Mouse (Mus musculus): ENCODE results near the gene Arhgap33. TPM values are rescaled to one million over a fixed set of nuclear protein-coding genes. Genes with fewer than 3 reads are reported as not detected.
"Not testable (repeated sequence)": the region's sequence is repeated elsewhere in the genome, so short reads cannot be mapped to it uniquely, and the experiment has no call there.

Gene Arhgap33
- polyA plus RNA-seq, 1 experiment, result 184 TPM

DNA sequence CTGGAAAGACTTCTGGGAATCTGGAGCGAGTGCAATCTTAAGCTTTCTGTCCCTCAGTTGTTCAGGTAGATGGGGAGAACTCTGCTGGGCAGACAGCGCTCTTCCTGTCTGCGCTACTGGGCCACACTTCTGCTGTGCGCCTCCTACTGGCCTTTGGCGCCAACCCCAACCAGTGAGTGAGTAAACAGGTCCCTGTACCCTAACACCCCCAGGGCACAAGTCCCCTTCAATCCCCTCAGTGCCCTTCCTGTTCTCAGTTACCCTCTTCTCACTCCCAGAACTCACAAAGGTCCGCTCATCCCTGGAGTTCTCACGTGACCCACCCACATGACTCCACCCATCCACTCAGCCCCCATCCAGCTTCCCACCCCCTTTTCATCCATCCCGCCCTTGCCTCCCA is 16.5 kb downstream of the Arhgap33 start:
- no peak overlapping the region for H3K4me3 ChIP-seq (ENCODE audit: insufficient read depth, low read length)
- TF ChIP-seq POLR2A (IDR thresholded peaks at IDR 0.05; ENCODE audit: extremely low read depth, insufficient read depth, low read length) (no peak), CTCF (IDR thresholded peaks at IDR 0.05; ENCODE audit: extremely low read depth, insufficient read depth, low read length) (no peak)

DNA sequence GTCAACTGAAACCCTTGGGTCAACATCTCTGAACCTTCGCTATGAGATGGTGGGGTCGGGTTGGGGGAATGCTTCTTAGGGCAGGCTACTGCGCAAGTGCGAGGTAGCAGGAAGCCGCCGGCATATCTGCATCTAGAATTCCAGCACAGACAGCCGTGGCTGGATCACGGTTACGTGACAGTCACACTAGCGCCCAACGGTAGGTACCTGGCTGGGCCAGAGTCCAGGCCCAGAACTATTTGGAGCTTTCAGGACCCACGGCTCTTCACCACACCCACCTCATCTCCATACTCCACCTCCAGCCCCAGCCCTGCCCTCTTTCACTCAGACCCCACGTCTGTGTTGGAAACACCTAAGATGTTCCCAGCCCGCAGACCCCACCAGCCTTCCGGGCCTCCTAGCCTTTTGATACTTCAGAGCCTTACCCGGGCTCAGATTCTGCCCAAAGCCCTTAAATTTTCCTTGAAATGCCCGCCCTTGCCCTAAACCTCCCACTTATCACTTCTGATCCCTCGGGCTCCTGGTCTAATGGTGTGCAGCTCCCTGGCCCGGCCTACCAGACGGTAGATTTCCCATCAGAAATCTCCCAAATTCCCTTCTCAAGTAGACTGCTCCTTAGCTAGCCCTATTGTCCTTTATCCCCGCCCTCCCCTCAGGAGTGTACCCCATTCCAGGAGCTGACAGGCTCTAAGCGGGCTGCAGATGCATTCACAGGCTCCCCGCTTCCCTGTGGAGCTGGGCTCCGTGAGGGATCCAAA is 19.7 kb downstream of the Arhgap33 start:
- Histone ChIP-seq H3K4me1 (ENCODE audit: control insufficient read depth, insufficient read depth, low read length) (no peaks in the 10 kb centered on the region), H3K27ac (ENCODE audit: insufficient read depth, low read length) (no peak overlapping the region), H3K4me3 (ENCODE audit: insufficient read depth, low read length) (no peak overlapping the region)
- no peak for TF ChIP-seq POLR2A (IDR thresholded peaks at IDR 0.05; ENCODE audit: extremely low read depth, insufficient read depth, low read length)

More for the DNA sequence above, 16.5 kb downstream of the Arhgap33 start:
- Histone ChIP-seq H3K27ac (ENCODE audit: insufficient read depth, low read length) (no peak overlapping the region), H3K4me1 (ENCODE audit: control insufficient read depth, insufficient read depth, low read length) (no peaks in the 10 kb centered on the region)

DNA sequence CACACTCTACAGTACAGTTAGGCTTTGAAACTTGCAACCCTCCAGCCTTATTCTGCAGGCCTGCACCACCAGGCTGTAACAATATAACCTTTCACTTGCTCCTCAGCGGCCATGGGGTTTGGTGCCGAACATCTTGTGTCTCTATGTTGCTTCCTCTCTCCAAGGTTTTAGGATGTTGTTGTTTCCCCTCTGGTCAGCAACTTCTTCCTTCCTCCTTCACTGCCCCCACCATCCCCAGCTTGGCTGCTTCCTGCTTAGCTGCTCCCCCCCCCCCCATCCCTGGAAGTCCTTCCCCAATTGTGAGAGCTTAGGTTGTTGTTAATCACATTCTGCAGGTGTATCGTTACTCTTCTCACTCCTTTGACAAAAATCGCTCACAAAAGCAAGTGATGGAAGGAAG is 26.8 kb downstream of the Arhgap33 start:
- TF ChIP-seq CTCF (IDR thresholded peaks at IDR 0.05; ENCODE audit: extremely low read depth, insufficient read depth, low read length), result no peak
- TF ChIP-seq POLR2A (IDR thresholded peaks at IDR 0.05; ENCODE audit: extremely low read depth, insufficient read depth, low read length), result no peak
- H3K27ac ChIP-seq (ENCODE audit: insufficient read depth, low read length), result no peak overlapping the region
- no peak overlapping the region for H3K4me3 ChIP-seq (ENCODE audit: insufficient read depth, low read length)
- H3K4me1 ChIP-seq (ENCODE audit: control insufficient read depth, insufficient read depth, low read length), result no peaks in the 10 kb centered on the region

DNA sequence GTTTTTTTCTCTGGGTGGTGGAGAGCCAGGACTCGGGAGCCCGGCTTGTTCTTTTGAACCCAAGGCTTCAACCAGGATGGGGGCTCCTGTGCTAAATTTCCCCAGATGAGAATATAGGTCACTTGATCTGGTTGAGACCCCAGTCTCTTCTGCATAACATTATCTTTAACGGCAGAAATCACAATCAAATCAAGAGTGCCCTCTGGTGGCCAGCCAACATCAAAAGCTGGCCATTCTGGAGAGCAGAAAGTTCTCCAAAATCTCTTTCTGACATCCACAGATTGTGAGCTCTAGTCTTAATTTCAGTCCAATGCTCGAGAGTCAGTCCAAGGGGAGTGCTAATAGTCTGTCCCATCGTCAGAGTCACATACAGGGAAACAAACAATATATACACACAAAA is 33.7 kb downstream of the Arhgap33 start:
- not testable (repeated sequence) for H3K27ac ChIP-seq (ENCODE audit: insufficient read depth, low read length); H3K4me1 ChIP-seq (ENCODE audit: control insufficient read depth, insufficient read depth, low read length)

DNA sequence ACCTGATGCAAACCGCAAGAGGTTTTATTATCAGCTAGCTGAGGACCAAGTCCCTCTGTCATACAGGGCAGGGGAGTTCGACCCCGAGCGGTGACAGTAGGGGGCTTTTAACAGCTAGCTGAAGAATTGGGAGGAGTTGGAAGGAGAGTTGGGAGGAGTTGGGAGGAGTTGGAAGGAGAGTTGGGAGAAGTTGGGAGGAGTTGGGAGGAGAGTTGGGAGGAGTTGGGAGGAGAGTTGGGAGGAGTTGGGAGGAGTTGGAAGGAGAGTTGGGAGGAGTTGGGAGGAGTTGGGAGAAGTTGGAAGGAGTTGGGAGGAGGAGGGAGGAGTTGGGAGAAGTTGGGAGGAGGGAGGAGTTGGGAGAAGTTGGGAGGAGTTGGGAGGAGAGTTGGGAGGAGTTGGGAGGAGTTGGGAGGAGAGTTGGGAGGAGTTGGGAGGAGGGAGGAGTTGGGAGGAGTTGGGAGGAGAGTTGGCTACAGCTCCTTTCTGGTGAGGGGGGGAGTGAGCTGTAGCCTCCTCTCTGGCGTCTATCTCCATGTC is 39.3 kb downstream of the Arhgap33 start:
- not testable (repeated sequence) for H3K4me3 ChIP-seq (ENCODE audit: insufficient read depth, low read length); H3K4me1 ChIP-seq (ENCODE audit: control insufficient read depth, insufficient read depth, low read length)

More for the DNA sequence above, 33.7 kb downstream of the Arhgap33 start:
- H3K4me3 ChIP-seq (ENCODE audit: insufficient read depth, low read length), result not testable (repeated sequence)

DNA sequence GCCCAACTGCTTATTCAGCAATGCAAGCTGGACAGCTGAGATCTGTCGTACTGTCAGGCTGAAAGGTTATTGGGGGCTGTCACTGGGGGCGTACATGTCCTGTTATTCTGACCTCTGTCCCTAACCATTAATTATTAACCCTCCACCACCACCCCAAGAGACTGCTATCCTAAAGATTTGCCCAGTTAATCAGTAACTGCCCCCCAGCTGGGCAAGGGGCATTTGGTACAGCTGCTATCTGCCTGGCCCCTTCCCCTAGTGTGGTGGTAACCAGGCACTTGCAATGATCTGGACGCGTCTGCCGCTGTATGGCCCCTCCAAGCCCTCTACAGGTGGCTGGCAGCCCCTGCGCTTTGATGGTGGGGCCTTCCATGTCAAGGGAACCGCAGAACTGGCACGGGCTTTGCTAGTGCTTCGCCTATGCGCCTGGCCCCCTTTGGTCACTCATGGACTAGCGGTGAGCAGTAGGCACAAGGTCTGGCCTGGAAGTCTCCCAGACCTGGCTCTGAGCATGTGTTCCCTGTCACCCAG is 41.4 kb downstream of the Arhgap33 start, which contains the start of gene Prodh2:
Prodh2 (plus strand) TSS at position 222 of the 531 bp plus-strand sequence.
- Histone ChIP-seq H3K4me3 (ENCODE audit: insufficient read depth, low read length) (no peak within 1 kb of the TSS), H3K4me1 (ENCODE audit: control insufficient read depth, insufficient read depth, low read length) (no peaks in the 10 kb centered on the region), H3K27ac (ENCODE audit: insufficient read depth, low read length) (no peak within 1 kb of the TSS)
- TF ChIP-seq POLR2A (IDR thresholded peaks at IDR 0.05; ENCODE audit: extremely low read depth, insufficient read depth, low read length) (no peak), CTCF (IDR thresholded peaks at IDR 0.05; ENCODE audit: extremely low read depth, insufficient read depth, low read length) (no peak)

More for the DNA sequence above, 39.3 kb downstream of the Arhgap33 start:
- not testable (repeated sequence) for H3K27ac ChIP-seq (ENCODE audit: insufficient read depth, low read length)

DNA sequence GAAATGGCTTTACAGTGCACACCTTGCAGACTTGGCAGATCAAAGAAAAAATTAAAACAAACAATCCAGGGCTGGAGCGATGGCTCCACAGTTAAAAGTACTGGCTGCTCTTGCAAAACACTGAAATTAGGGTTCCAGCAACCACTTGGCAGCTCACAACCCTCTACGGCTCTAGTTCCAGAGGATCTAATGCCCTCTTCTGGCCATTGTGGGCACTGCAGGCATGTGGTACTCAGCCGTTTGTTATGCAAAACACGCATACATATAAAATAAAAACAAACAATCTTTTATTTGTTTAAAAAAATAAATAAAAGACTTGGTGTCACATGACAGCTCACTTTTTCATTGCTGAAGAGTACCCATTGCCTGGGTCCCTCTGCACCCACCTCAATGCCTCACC is 42.1 kb downstream of the Arhgap33 start:
- Histone ChIP-seq H3K4me1 (ENCODE audit: control insufficient read depth, insufficient read depth, low read length) (no peaks in the 10 kb centered on the region), H3K4me3 (ENCODE audit: insufficient read depth, low read length) (no peak overlapping the region), H3K27ac (ENCODE audit: insufficient read depth, low read length) (no peak overlapping the region)
- TF ChIP-seq CTCF (IDR thresholded peaks at IDR 0.05; ENCODE audit: extremely low read depth, insufficient read depth, low read length) (peak; percentile 79), POLR2A (IDR thresholded peaks at IDR 0.05; ENCODE audit: extremely low read depth, insufficient read depth, low read length) (no peak)

DNA sequence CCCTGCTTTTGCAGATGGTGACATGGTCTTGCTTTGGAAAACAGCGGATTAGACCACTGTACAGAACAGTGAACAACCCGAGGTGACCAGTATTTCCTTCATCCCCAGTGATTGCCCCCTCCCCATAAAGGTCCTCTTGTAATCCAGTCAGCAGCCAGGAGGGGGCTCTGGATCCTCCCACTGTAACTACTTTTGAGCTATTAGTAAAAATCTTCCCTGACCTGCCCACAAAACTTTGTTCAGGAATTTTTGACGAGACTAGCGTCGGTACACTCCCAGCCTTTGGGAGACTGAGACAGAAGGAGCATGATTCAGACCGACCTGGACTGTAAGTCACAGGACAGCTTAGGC is 43.9 kb downstream of the Arhgap33 start:
- Histone ChIP-seq H3K4me3 (ENCODE audit: insufficient read depth, low read length) (no peak overlapping the region), H3K27ac (ENCODE audit: insufficient read depth, low read length) (no peak overlapping the region), H3K4me1 (ENCODE audit: control insufficient read depth, insufficient read depth, low read length) (no peaks in the 10 kb centered on the region)
- no peak for TF ChIP-seq POLR2A (IDR thresholded peaks at IDR 0.05; ENCODE audit: extremely low read depth, insufficient read depth, low read length)
- TF ChIP-seq CTCF (IDR thresholded peaks at IDR 0.05; ENCODE audit: extremely low read depth, insufficient read depth, low read length), result peak; percentile 8; the same call in 1 of the 2 replicates

DNA sequence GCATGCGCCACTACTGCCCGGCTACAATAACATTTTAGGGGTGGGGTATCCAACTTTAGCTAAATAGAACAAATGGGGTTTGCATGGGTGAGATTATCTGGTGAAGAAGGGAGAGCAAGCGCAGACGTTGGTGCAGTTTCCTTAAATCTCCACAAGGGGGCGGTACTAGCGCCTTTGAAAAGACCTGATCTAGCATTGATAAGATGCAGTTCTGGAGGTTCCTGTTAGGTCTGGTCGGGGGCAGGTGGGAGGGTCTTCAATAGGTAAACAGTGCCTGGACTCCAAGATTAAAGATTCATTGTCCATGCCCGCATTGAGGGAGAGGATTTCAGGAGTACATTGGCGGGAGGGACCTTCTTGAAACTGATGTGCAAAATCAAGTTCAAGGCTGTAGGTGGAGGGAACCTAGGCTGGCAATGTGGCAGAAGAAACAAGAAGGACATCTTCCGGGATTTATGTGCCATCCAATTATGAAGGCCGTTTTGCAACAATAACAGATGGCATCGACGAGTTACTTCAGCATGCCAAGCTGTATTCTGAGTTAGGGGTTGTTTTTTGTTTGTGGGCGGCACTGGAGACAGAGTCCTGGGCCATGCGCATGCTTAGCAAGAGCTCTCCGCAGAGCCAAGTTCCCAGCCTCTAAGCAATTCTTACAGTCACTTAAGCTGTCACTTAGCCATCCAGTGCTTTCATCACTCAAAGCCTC is 44.5 kb downstream of the Arhgap33 start:
- Histone ChIP-seq H3K4me1 (ENCODE audit: control insufficient read depth, insufficient read depth, low read length) (no peaks in the 10 kb centered on the region), H3K27ac (ENCODE audit: insufficient read depth, low read length) (no peak overlapping the region), H3K4me3 (ENCODE audit: insufficient read depth, low read length) (no peak overlapping the region)
- TF ChIP-seq CTCF (IDR thresholded peaks at IDR 0.05; ENCODE audit: extremely low read depth, insufficient read depth, low read length), result peak; percentile 69
- TF ChIP-seq POLR2A (IDR thresholded peaks at IDR 0.05; ENCODE audit: extremely low read depth, insufficient read depth, low read length), result no peak

DNA sequence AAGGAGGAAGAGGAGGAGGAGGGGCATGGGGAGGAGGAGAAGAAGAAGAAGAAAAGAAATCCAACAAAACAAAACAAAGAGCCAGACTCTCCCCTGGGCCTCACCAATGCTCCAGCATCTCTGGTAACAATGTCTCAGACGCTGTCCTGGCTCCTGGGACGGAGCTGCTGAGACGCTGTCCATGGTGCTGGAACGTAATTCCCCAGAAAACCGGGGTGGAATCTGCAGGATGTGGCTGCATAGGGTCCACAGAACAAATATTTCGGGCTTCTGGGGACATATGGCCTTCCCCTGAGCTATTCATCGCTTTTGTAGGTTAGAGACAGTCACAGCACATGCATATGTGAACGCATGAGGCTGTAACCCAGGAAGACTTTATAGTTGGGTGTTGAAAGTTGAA is 50.6 kb downstream of the Arhgap33 start:
- no peak overlapping the region for H3K27ac ChIP-seq (ENCODE audit: insufficient read depth, low read length)
- H3K4me1 ChIP-seq (ENCODE audit: control insufficient read depth, insufficient read depth, low read length), result no peaks in the 10 kb centered on the region
- no peak overlapping the region for H3K4me3 ChIP-seq (ENCODE audit: insufficient read depth, low read length)
- TF ChIP-seq POLR2A (IDR thresholded peaks at IDR 0.05; ENCODE audit: extremely low read depth, insufficient read depth, low read length) (no peak), CTCF (IDR thresholded peaks at IDR 0.05; ENCODE audit: extremely low read depth, insufficient read depth, low read length) (no peak)
